Mouse (Mus musculus) megakaryocyte, embryonic 14.5 days (primary cell): Measurements from ENCODE around the gene Ewsr1.

Experiments
- FLI1 ChIP-seq: IDR thresholded peaks from 2 replicates; pipeline ENCODE4 v1.6.1; 2012; ENCODE audit warnings: low read length, inconsistent platforms, mixed read lengths
- GATA1 ChIP-seq: IDR thresholded peaks from 3 replicates; pipeline ENCODE4 v1.6.1; 2012; ENCODE audit warnings: mixed read lengths, low read length, inconsistent platforms, borderline replicate concordance

- no peak for TF ChIP-seq GATA1
- no peak for TF ChIP-seq FLI1
Measured at GRCm38 (mm10) chr11:5028228-5028627, 70.8 kb downstream of the Ewsr1 start.
